Mouse (Mus musculus) inflammation-experienced regulatory T-cells (primary cell): Measurements from ENCODE around the gene Pdzrn4. TPM values are rescaled to one million over a fixed set of nuclear protein-coding genes. Genes with fewer than 3 reads are reported as not detected.

Experiments used
- polyA plus RNA-seq, 2 experiments: library from polyadenylated mRNA; unstranded; fragments of 100-300 nt; shearing (Covaris generic); gene quantifications; one replicate each; pipeline ENCODE4 v1.2.1; 2017

Gene Pdzrn4
- polyA plus RNA-seq = 1 to 10 TPM in 1 of 2 experiments, under 1 TPM in 1; 0.54 to 1.9 TPM

GRCm38 (mm10) chr15:92396770-92397608 lies at the start of gene Pdzrn4:
TSS of gene Pdzrn4 (plus strand) at chr15:92396881.

